Mouse (Mus musculus) megakaryocyte, embryonic 14.5 days (primary cell): ENCODE measurements at regions not wholly inside any gene's neighbourhood (a gene's known extent, or its start where the extent isn't known, plus 50 kb on each side); places are given as distances from the start of the nearest gene placed in this dataset.

Source experiments
- FLI1 ChIP-seq: IDR thresholded peaks from 2 replicates; pipeline ENCODE4 v1.6.1; 2012; ENCODE audit warnings: low read length, inconsistent platforms, mixed read lengths
- GATA1 ChIP-seq: IDR thresholded peaks from 3 replicates; pipeline ENCODE4 v1.6.1; 2012; ENCODE audit warnings: mixed read lengths, low read length, inconsistent platforms, borderline replicate concordance

- TF ChIP-seq GATA1 (no peak), FLI1 (no peak)
These were observed 245.3 kb upstream of the Slc24a2 start for GRCm38 (mm10) chr4:87475537-87475936.
